In genomic region chr12:112113710-112114109, GRCm38 (mm10) we compare ENCODE assay signal across 9 mouse cellular contexts. TPM values are rescaled to one million over a fixed set of nuclear protein-coding genes. Genes with fewer than 3 reads are reported as not detected.
DNase-seq lines count a peak whose midpoint lies in the region; ATAC-seq lines count a peak whose summit lies in the region.
"Had no signal": no experiment of that assay in that cellular context is flagged by ENCODE, and none has a peak within 500 bp of the region (broad histone marks: within the 10 kb centered on the region; RNA-seq: fewer than 3 reads in every experiment).

No protein-coding gene starts in this region.

- no peaks in the 10 kb centered on the region for H3K9me3 ChIP-seq in hindbrain, embryonic 16.5 days (ENCODE audit: control insufficient read depth, low read length)
- no peaks in the 10 kb centered on the region for H3K9me3 ChIP-seq in midbrain, embryonic 11.5 days (ENCODE audit: control insufficient read depth, low read length)

- H3K36me3 ChIP-seq in hindbrain, embryonic 16.5 days (ENCODE audit: control insufficient read depth, insufficient read depth, low read length) = no peaks in the 10 kb centered on the region
- no peaks in the 10 kb centered on the region for H3K36me3 ChIP-seq in midbrain, embryonic 11.5 days (ENCODE audit: control insufficient read depth, insufficient read depth, low read length)

- no peak overlapping the region for H3K4me3 ChIP-seq in hindbrain, embryonic 16.5 days (ENCODE audit: low read length)
- no peak overlapping the region for H3K4me3 ChIP-seq in midbrain, embryonic 11.5 days (ENCODE audit: low read depth, low read length)

- ATAC-seq in frontal cortex, adult (ENCODE audit: low TSS enrichment) = peak; percentile 38; the same call in 1 of the 2 replicates
- ATAC-seq in hindbrain, embryonic 16.5 days = peak; percentile 48; the same call in 1 of the 2 replicates
- peak; percentile 58; the same call in 1 of the 2 replicates for ATAC-seq in midbrain, embryonic 11.5 days (ENCODE audit: low FRiP score)

- H3K4me1 ChIP-seq in hindbrain, embryonic 16.5 days (ENCODE audit: control insufficient read depth, insufficient read depth, low read depth, low read length) = no peaks in the 10 kb centered on the region
- H3K4me1 ChIP-seq in midbrain, embryonic 11.5 days (ENCODE audit: control insufficient read depth, insufficient read depth, low read length) = no peaks in the 10 kb centered on the region

- WGBS in hindbrain, embryonic 16.5 days = 13% methylated on average over 7 of the region's 7 CpGs
- 11% methylated on average over 7 of the region's 7 CpGs for WGBS in midbrain, embryonic 11.5 days

- H3K27ac ChIP-seq in hindbrain, embryonic 16.5 days (ENCODE audit: low read depth, low read length) = no peak overlapping the region
- H3K27ac ChIP-seq in midbrain, embryonic 11.5 days (ENCODE audit: low read depth, low read length) = no peak overlapping the region
- H3K27ac ChIP-seq: macrophage had no signal

- H3K4me2 ChIP-seq in hindbrain, embryonic 16.5 days (ENCODE audit: low read length) = no peak overlapping the region
- H3K4me2 ChIP-seq in midbrain, embryonic 11.5 days = no peak overlapping the region

- no peak overlapping the region for H3K9ac ChIP-seq in hindbrain, embryonic 16.5 days (ENCODE audit: low read depth, low read length)
- no peak overlapping the region for H3K9ac ChIP-seq in midbrain, embryonic 11.5 days (ENCODE audit: low read length)

- no peaks in the 10 kb centered on the region; the same call in 1 of the 2 replicates for H3K27me3 ChIP-seq in hindbrain, embryonic 16.5 days (replicated peaks; ENCODE audit: control insufficient read depth, insufficient read depth, low read length)
- H3K27me3 ChIP-seq in midbrain, embryonic 11.5 days (ENCODE audit: control insufficient read depth, insufficient read depth, low read length) = no peaks in the 10 kb centered on the region

- peak; percentile 80 for DNase-seq in ZHBTc4 (ENCODE audit: low read depth, low spot score)
- DNase-seq in cerebellum, adult 9-10 months = peak; percentile 79
- DNase-seq in left cerebral cortex, adult 8-10 months (ENCODE audit: low spot score in 2 of 2) = peak; percentile 45 to 90
- peak; percentile 99 for DNase-seq in midbrain, embryonic 11.5 days (ENCODE audit: low spot score, missing footprints)
- DNase-seq in right cerebral cortex, postnatal 36 days (ENCODE audit: low spot score in 2 of 2) = peak; percentile 76 to 78
- peak; percentile 65 for DNase-seq in yolk sac, embryonic 10.5 days (ENCODE audit: low spot score)

RNA-seq across cellular contexts. Expression of gene Aspg, which starts 7.2 kb away (rescaled TPM):
- polyA plus RNA-seq in hindbrain, embryonic 16.5 days (2015; fragmentation: Nextera tagmentation; extraction: Ambion mirVana) = 2.2 and 2.6 TPM in 2 replicates
- total RNA-seq in left cerebral cortex, adult 8-10 months (2022) = 1 to 10 TPM; 1.8 to 8.5 (median 4.9) TPM
- polyA plus RNA-seq in midbrain, embryonic 11.5 days (2014; fragmentation: Nextera tagmentation; extraction: Ambion mirVana) = 0.25 TPM in 1 of 2 replicates, not detected in the other
- polyA plus RNA-seq: macrophage had no signal

RNA-seq across cellular contexts. Expression of gene Kif26a, which starts 32.3 kb away (rescaled TPM):
- polyA plus RNA-seq in hindbrain, embryonic 16.5 days (2015; fragmentation: Nextera tagmentation; extraction: Ambion mirVana) = 2.5 and 3.8 TPM in 2 replicates
- total RNA-seq in left cerebral cortex, adult 8-10 months (2022) = 1 to 10 TPM; 4.8 to 5.7 (median 5.1) TPM
- polyA plus RNA-seq in midbrain, embryonic 11.5 days (2014; fragmentation: Nextera tagmentation; extraction: Ambion mirVana) = 2.6 and 3.5 TPM in 2 replicates
- polyA plus RNA-seq: macrophage had no signal
